Mouse (Mus musculus) bone marrow macrophage, adult 2 months (primary cell): Measurements from ENCODE around the gene Asb7.

Experiments used
- CTCF ChIP-seq: IDR thresholded peaks from 2 replicates; pipeline ENCODE4 v1.5.1; 2012; ENCODE audit warnings: low read depth, mild to moderate bottlenecking, low read length, moderate library complexity
- POLR2A ChIP-seq: IDR thresholded peaks from 2 replicates; pipeline ENCODE4 v1.6.1; 2012; ENCODE audit warnings: mild to moderate bottlenecking, low read depth, low read length, borderline replicate concordance

DNA sequence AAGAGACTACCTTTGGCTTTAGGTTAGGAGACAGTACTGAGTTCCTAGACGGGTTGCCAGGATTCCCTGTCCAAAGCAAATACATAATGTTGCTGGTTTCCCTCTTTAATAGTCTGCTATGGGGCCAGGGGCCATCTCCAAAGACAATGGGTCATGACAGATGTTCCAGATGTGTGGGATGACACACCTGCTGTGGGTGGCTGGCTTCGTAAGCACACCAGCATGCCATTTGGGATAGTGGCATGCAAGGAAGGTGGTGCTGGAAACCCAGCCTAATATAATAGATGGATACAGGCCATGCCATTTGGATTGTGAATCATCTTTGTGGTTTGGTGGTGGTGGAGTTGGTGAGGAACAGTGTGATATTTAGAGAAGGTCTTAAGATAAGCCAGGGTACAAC is 39.8 kb upstream of the Asb7 start:
- TF ChIP-seq CTCF, result no peak
- no peak for TF ChIP-seq POLR2A
